Mouse (Mus musculus): Measurements from ENCODE around the gene Gm47429.
"Not testable (repeated sequence)": the region's sequence is repeated elsewhere in the genome, so short reads cannot be mapped to it uniquely, and the experiment has no call there.

The Gm47429 gene

DNA sequence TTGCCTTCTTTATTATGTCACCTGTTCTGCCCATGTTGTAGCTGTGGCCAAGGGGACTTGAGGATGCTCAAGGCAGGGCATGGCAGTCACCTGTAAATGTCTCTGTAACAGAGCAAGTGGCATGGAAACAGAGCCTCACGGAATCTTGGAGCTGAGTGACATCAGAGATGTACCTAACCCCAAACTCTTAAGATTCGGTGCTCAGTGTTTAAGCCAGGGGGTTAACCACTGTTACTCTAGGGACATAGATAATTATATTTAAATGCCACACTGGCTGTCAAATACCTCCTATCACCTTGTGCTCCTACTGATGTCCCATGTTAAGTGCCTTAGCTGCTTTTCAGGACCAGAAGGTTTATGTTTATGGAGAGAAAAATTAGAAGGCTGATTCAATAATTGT lies at the start of gene Gm47429:
Gm47429 (minus strand) TSS at position 101 of the 400 bp plus-strand sequence.
- Histone ChIP-seq H3K4me3 (replicated peaks; ENCODE audit: low read length) (no peak within 1 kb of the TSS), H3K4me1 (replicated peaks; ENCODE audit: low read depth, low read length) (peaks cover 30% of the 10 kb centered on the region), H3K27me3 (ENCODE audit: insufficient read depth, low read length) (no peaks in the 10 kb centered on the region), H3K9me3 (ENCODE audit: low read length) (no peaks in the 10 kb centered on the region), H3K36me3 (ENCODE audit: insufficient read depth, low read length) (no peaks in the 10 kb centered on the region)
- no peak for TF ChIP-seq CTCF (conservative IDR thresholded peaks at IDR 0.05; ENCODE audit: low read length)
- TF ChIP-seq NANOG (IDR thresholded peaks at IDR 0.05; ENCODE audit: borderline replicate concordance, low read length), result no peak
- no peak for TF ChIP-seq POU5F1 (IDR thresholded peaks at IDR 0.05; ENCODE audit: borderline replicate concordance, low read length)

GRCm38 (mm10) chr13:50488510-50488909 lies 44.8 kb upstream of the Gm47429 start:
- peak; percentile 66; the same call in 1 of the 2 replicates for TF ChIP-seq NANOG (IDR thresholded peaks at IDR 0.05; ENCODE audit: borderline replicate concordance, low read length)
- not testable (repeated sequence) for H3K36me3 ChIP-seq (ENCODE audit: insufficient read depth, low read length); H3K4me3 ChIP-seq (replicated peaks; ENCODE audit: low read length); H3K9me3 ChIP-seq (ENCODE audit: low read length)
- H3K27me3 ChIP-seq (ENCODE audit: insufficient read depth, low read length), result peaks cover 19% of the 10 kb centered on the region
- H3K4me1 ChIP-seq (replicated peaks; ENCODE audit: low read depth, low read length), result peaks cover 24% of the 10 kb centered on the region

DNA sequence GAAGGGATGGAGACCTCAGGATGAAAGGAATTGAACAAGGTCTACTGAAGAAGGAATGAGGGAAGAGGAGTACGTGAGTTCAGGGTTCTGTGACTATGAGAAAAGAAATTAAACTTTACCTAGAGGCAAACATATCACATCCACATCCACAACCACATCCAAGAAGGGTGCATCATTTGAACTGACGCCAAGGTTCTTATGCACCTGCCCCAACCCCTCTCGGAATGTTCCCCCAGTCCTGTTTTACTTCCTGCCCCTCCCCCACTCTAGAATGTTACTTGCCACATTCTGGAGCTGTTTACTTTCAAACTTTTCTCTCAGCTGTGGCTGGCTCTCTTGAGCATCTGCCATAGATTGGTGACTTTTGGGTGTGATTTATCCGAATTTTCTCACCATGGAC lies 23.3 kb upstream of the Gm47429 start, which contains the start of gene Nutm2:
Nutm2 (plus strand) TSS at position 301 of the 400 bp plus-strand sequence.
- Histone ChIP-seq H3K36me3 (ENCODE audit: insufficient read depth, low read length) (no peaks in the 10 kb centered on the region), H3K4me1 (replicated peaks; ENCODE audit: low read depth, low read length) (peaks cover 56% of the 10 kb centered on the region), H3K27me3 (ENCODE audit: insufficient read depth, low read length) (peaks cover 23% of the 10 kb centered on the region), H3K9me3 (ENCODE audit: low read length) (no peaks in the 10 kb centered on the region), H3K4me3 (replicated peaks; ENCODE audit: low read length) (no peak within 1 kb of the TSS)
- TF ChIP-seq NANOG (IDR thresholded peaks at IDR 0.05; ENCODE audit: borderline replicate concordance, low read length) (no peak), CTCF (conservative IDR thresholded peaks at IDR 0.05; ENCODE audit: low read length) (no peak), POU5F1 (IDR thresholded peaks at IDR 0.05; ENCODE audit: borderline replicate concordance, low read length) (no peak)

DNA sequence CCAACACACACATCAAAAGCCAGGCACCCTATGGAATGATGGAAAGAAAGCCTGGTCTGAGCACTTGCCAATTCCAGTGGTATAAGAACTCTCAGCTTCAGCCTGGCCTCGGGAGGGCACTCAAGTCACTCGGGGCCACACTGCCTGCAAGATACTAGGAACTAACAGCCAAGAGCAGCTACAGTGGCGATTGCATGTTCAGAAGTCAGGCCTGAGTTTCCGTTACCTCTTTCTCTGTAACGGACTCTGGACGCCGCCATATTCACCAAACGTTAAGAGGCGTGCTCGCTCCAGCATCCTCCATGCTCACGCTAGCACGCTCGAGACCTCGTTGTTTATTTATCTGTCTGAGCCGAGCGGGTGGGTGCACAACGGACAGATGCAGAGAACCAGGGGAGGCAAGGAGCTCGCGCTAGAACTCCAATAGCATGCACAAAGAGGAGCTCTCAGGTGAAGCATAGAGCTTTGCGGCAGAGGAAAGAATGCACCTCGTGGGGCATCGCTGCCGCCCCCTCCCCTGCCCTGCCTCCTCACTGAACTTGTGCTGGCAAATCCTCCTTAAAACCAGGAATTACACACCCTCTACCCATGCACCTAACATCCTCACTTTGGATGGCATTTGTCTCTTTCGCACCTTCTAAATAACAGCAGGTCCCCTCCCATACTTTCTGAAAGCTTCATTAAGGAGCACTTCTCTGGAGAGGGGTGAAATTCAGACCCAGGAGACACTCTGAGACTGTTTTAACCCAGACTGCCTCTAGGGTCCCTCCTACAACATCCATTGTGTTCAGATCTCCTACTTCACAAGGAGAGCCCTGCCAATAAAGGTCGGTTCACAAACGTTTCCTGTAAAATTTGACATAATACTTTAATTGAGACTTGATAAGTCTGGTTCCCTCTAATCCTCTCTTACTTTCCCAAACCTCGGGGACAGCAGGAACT lies 21.2 kb upstream of the Gm47429 start:
- Histone ChIP-seq H3K9me3 (ENCODE audit: low read length) (no peaks in the 10 kb centered on the region), H3K36me3 (ENCODE audit: insufficient read depth, low read length) (no peaks in the 10 kb centered on the region)
- no peak for TF ChIP-seq POU5F1 (IDR thresholded peaks at IDR 0.05; ENCODE audit: borderline replicate concordance, low read length)
- TF ChIP-seq NANOG (IDR thresholded peaks at IDR 0.05; ENCODE audit: borderline replicate concordance, low read length), result no peak
- no peak for TF ChIP-seq CTCF (conservative IDR thresholded peaks at IDR 0.05; ENCODE audit: low read length)

GRCm38 (mm10) chr13:50460433-50460832 lies 16.7 kb upstream of the Gm47429 start:
- not testable (repeated sequence) for H3K27me3 ChIP-seq (ENCODE audit: insufficient read depth, low read length)

More for the DNA sequence above, 21.2 kb upstream of the Gm47429 start:
- Histone ChIP-seq H3K4me1 (replicated peaks; ENCODE audit: low read depth, low read length) (peaks cover 73% of the 10 kb centered on the region), H3K27me3 (ENCODE audit: insufficient read depth, low read length) (peaks cover 14% of the 10 kb centered on the region), H3K4me3 (replicated peaks; ENCODE audit: low read length) (peak overlapping the region; percentile 69)

DNA sequence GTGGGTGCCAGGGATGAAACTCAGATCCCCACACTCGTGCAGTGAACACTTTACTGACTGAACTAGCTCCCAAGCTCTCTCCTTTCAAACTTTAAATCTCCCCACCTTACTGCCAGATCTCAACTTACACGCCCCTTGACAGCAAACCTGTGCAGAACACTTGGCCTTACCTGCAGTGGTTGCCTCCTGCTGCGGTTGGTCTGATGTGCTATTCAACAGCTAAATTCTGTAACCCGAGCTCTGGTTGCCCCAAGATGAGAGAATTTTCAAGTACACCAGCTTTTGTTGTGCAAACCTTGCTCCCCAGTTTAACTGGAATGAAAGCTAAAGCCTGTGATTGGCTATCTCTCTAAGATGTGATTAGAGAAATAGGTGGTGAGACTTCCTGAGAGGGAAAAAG lies 9.7 kb upstream of the Gm47429 start:
- peaks cover 44% of the 10 kb centered on the region for H3K4me1 ChIP-seq (replicated peaks; ENCODE audit: low read depth, low read length)
- no peak for TF ChIP-seq CTCF (conservative IDR thresholded peaks at IDR 0.05; ENCODE audit: low read length)
- peak; percentile 59; the same call in 1 of the 2 replicates for TF ChIP-seq NANOG (IDR thresholded peaks at IDR 0.05; ENCODE audit: borderline replicate concordance, low read length)
- no peak for TF ChIP-seq POU5F1 (IDR thresholded peaks at IDR 0.05; ENCODE audit: borderline replicate concordance, low read length)
- peak overlapping the region; percentile 58 for H3K4me3 ChIP-seq (replicated peaks; ENCODE audit: low read length)
- no peaks in the 10 kb centered on the region for H3K9me3 ChIP-seq (ENCODE audit: low read length)
- H3K27me3 ChIP-seq (ENCODE audit: insufficient read depth, low read length), result no peaks in the 10 kb centered on the region
- no peaks in the 10 kb centered on the region for H3K36me3 ChIP-seq (ENCODE audit: insufficient read depth, low read length)

More at GRCm38 (mm10) chr13:50460433-50460832, 16.7 kb upstream of the Gm47429 start:
- not testable (repeated sequence) for H3K4me3 ChIP-seq (replicated peaks; ENCODE audit: low read length); H3K9me3 ChIP-seq (ENCODE audit: low read length); H3K36me3 ChIP-seq (ENCODE audit: insufficient read depth, low read length)
- peak; percentile 83 for TF ChIP-seq NANOG (IDR thresholded peaks at IDR 0.05; ENCODE audit: borderline replicate concordance, low read length)
- peaks cover 53% of the 10 kb centered on the region for H3K4me1 ChIP-seq (replicated peaks; ENCODE audit: low read depth, low read length)

DNA sequence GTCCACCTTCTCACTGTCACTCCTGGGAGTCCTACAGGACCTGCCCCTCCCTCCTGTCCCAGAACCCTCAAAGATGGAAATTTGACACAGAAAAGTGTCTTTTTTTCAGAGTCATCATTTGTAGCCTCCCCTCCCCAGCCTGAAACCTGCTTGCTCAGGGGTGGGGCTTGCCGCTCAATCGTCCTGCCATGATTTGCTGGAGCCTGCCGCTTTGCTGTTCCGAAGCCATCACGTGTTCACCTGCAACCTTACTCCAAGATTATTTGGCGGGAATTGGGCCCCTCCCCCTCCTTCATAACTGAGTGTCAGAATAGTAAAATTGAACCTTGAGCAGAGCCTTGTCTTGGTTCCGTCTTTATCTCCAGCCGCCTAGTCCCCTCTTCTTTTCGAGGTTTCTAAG lies 8.6 kb upstream of the Gm47429 start:
- Histone ChIP-seq H3K4me1 (replicated peaks; ENCODE audit: low read depth, low read length) (peaks cover 42% of the 10 kb centered on the region), H3K4me3 (replicated peaks; ENCODE audit: low read length) (peak overlapping the region; percentile 58)
- not testable (repeated sequence) for H3K36me3 ChIP-seq (ENCODE audit: insufficient read depth, low read length); H3K9me3 ChIP-seq (ENCODE audit: low read length); H3K27me3 ChIP-seq (ENCODE audit: insufficient read depth, low read length)

DNA sequence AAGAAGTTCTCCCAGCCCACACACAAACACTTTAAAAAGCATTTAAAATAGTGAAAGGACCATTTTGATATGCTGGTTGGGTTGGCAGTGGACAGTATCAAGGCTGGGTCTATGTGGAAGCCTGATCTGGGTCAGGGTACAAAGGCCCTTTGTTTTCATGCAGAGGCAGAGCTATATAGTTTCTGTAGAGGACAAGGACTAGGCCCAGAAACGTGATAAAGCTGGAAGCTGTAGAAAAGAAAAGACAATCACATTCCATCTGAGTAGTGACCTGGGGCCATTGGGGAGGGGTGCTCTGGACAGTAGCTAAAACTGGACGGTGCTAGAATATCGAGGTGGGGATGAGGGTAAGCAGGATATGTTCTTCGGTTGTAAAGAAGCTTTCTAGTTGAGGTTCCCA lies 1.5 kb upstream of the Gm47429 start:
- TF ChIP-seq NANOG (IDR thresholded peaks at IDR 0.05; ENCODE audit: borderline replicate concordance, low read length) (no peak), POU5F1 (IDR thresholded peaks at IDR 0.05; ENCODE audit: borderline replicate concordance, low read length) (no peak), CTCF (conservative IDR thresholded peaks at IDR 0.05; ENCODE audit: low read length) (no peak)
- H3K4me3 ChIP-seq (replicated peaks; ENCODE audit: low read length), result no peak overlapping the region
- no peaks in the 10 kb centered on the region for H3K36me3 ChIP-seq (ENCODE audit: insufficient read depth, low read length)
- H3K4me1 ChIP-seq (replicated peaks; ENCODE audit: low read depth, low read length), result peaks cover 17% of the 10 kb centered on the region
- H3K9me3 ChIP-seq (ENCODE audit: low read length), result no peaks in the 10 kb centered on the region
- no peaks in the 10 kb centered on the region for H3K27me3 ChIP-seq (ENCODE audit: insufficient read depth, low read length)

DNA sequence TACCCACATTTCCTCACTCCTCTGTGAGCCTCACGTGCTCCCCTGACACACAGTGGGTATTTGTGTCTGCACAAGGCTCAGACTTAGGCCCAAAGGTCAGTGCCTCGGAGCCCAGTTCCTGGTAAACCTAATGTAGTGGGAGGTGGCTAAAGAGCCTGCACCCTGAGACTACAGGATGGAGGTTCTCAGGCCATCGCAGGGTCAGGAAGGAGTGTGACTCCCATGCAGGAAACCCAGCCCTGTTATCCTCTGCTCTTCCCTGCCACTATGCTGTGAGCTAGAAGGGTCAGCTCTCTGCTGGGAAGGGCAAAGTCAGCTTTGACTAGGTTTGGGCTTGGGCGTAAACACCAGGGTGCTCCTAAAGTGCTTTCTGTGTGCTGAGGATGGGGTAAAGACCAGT lies 17.0 kb downstream of the Gm47429 start:
- TF ChIP-seq NANOG (IDR thresholded peaks at IDR 0.05; ENCODE audit: borderline replicate concordance, low read length) (no peak), POU5F1 (IDR thresholded peaks at IDR 0.05; ENCODE audit: borderline replicate concordance, low read length) (no peak), CTCF (conservative IDR thresholded peaks at IDR 0.05; ENCODE audit: low read length) (no peak)

More for the DNA sequence above, 17.0 kb downstream of the Gm47429 start:
- no peak overlapping the region for H3K4me3 ChIP-seq (replicated peaks; ENCODE audit: low read length)
- peaks cover 98% of the 10 kb centered on the region for H3K36me3 ChIP-seq (ENCODE audit: insufficient read depth, low read length)
- no peaks in the 10 kb centered on the region for H3K9me3 ChIP-seq (ENCODE audit: low read length)
- H3K4me1 ChIP-seq (replicated peaks; ENCODE audit: low read depth, low read length), result peaks cover 12% of the 10 kb centered on the region
- no peaks in the 10 kb centered on the region for H3K27me3 ChIP-seq (ENCODE audit: insufficient read depth, low read length)
